Mouse (Mus musculus) mammary gland, adult 2 months (tissue): Measurements from ENCODE around the gene Ubl3. TPM values are rescaled to one million over a fixed set of nuclear protein-coding genes. Genes with fewer than 3 reads are reported as not detected.

ENCODE experiments used
- polyA plus RNA-seq: library from polyadenylated mRNA; depleted of rRNA; stranded (reverse); fragments of >200 nt; gene quantifications from 2 replicates; pipeline ENCODE4 v1.2.3, GENCODE M21; 2012; ENCODE audit warnings: low replicate concordance; rRNA removed

Ubl3 gene
- 59.0 and 78.2 TPM in 2 replicates for polyA plus RNA-seq

DNA sequence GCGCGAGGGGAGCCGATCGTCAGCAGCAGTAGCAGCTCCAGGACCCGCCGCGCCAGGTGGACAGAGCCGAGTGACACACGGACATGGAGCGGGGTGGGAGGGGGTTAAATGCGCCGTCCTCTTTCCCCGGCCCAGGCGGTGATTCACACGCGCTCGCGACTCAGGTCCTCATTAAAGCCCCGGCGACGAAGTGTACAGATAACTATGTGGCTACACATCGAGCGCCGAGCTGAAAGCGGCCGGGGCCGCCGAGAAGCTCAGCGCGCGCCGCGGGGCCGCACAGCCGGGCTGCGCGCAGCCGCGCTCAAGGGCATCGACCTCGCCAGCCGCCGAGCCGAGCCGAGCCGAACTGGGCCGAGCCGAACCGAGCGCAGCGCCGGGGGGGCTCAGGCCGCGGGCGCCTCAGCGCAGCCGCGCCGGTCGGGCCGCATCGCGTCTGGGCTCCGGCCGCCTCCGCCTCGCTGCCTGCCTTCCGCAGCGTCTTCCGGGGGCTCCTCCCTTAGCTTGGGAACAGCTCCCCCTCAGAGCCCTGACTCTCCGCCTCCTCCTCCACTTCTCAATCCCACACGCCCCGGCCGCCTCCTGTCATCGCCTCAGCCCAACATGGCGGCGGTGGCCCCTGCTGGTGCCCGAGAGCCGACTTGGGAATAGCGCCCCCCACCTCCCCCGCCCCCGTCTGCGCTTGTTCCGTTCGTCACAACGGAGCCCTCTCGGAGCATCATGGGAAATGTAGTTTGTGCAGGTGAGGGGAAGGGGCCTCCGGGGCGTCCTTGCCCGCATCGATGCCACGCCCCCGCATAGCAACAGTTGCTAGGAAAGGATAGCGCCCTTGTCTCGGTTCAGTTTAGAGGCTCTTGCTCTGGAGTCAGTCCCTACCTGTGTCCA lies at the start of gene Ubl3:
Ubl3 (minus strand) TSS at position 603 of the 885 bp plus-strand sequence.

Other genes starting within 250 kb of the Ubl3 start
- gene Slc7a1, start 152.9 kb downstream of the Ubl3 start, polyA plus RNA-seq = 4.6 and 5.9 TPM in 2 replicates